Mouse (Mus musculus) testis, adult 2 months (tissue): ENCODE data around the gene 9230102O04Rik. TPM values are rescaled to one million over a fixed set of nuclear protein-coding genes. Genes with fewer than 3 reads are reported as not detected.

ENCODE experiments used
- H3K27ac ChIP-seq: fragments of 200-500 bp; 2 replicates; pipeline ENCODE4 v1.5.1; 2012; ENCODE audit warnings: low read depth, low read length; ENCODE audit not compliant: control insufficient read depth, insufficient read depth
- H3K27me3 ChIP-seq: fragments of 200-500 bp; 2 replicates; pipeline ENCODE4 v1.6.1; 2012; ENCODE audit warnings: mild to moderate bottlenecking, low read length, moderate library complexity; ENCODE audit not compliant: control insufficient read depth, insufficient read depth
- H3K36me3 ChIP-seq: fragments of 200-500 bp; 2 replicates; pipeline ENCODE4 v1.6.1; 2012; ENCODE audit warnings: mild to moderate bottlenecking, low read length; ENCODE audit not compliant: control insufficient read depth, insufficient read depth
- H3K4me1 ChIP-seq: fragments of 200-500 bp; 2 replicates; pipeline ENCODE4 v1.6.1; 2012; ENCODE audit warnings: low read length; ENCODE audit not compliant: control insufficient read depth, insufficient read depth
- H3K4me3 ChIP-seq: fragments of 200-500 bp; 2 replicates; pipeline ENCODE4 v1.5.1; 2012; ENCODE audit warnings: low read depth, mild to moderate bottlenecking, low read length, moderate library complexity, mixed read lengths; ENCODE audit not compliant: control insufficient read depth
- CTCF ChIP-seq: fragments of 200-500 bp; IDR thresholded peaks from 2 replicates; pipeline ENCODE4 v1.5.1; 2012; ENCODE audit warnings: low read depth, mild to moderate bottlenecking, inconsistent platforms, low read length, moderate library complexity; ENCODE audit not compliant: control insufficient read depth, insufficient read depth, insufficient replicate concordance
- POLR2A ChIP-seq: fragments of 200-500 bp; IDR thresholded peaks from 2 replicates; pipeline ENCODE4 v1.6.1; 2012; ENCODE audit warnings: low read depth, mild to moderate bottlenecking, inconsistent platforms, low read length, moderate library complexity; ENCODE audit not compliant: control insufficient read depth
- polyA plus RNA-seq: library from polyadenylated mRNA; depleted of rRNA; stranded (reverse); fragments of >200 nt; gene quantifications from 2 replicates; pipeline ENCODE4 v1.2.3, GENCODE M21; 2012

9230102O04Rik gene
- polyA plus RNA-seq, 1 experiment: not detected

DNA sequence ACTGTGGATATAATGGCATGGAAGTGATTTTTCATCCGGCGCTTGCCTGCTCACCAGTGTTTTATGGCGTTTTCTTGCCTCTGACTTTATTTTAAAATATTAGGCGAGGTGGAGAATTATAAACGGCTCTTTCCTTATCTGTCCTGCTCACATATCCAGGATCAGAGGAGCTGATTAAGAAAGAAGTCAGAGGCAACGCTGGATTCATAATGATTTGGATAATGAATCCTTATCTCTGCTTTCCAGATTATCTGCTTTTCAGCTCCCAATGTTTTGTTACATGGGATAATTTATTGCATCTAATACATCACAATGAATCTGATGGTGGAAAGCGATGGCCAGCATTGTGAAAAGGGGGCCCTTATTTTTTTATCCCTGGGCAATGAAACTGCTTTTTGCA, 3.2 kb upstream of the 9230102O04Rik start:
- H3K27ac ChIP-seq: no peak overlapping the region
- H3K36me3 ChIP-seq: no peaks in the 10 kb centered on the region
- no peak for TF ChIP-seq POLR2A
- no peak for TF ChIP-seq CTCF
- no peak overlapping the region for H3K4me3 ChIP-seq
- peaks cover 17% of the 10 kb centered on the region for H3K4me1 ChIP-seq
- H3K27me3 ChIP-seq: peaks cover 2% of the 10 kb centered on the region

GRCm38 (mm10) chr2:9890906-9891305, 1.6 kb upstream of the 9230102O04Rik start:
- no peak overlapping the region for H3K27ac ChIP-seq
- H3K36me3 ChIP-seq: no peaks in the 10 kb centered on the region
- TF ChIP-seq CTCF (no peak), POLR2A (no peak)
- H3K27me3 ChIP-seq: peaks cover 2% of the 10 kb centered on the region
- H3K4me3 ChIP-seq: no peak overlapping the region
- peaks cover 10% of the 10 kb centered on the region for H3K4me1 ChIP-seq

GRCm38 (mm10) chr2:9890251-9890650, 911 bp upstream of the 9230102O04Rik start:
- Histone ChIP-seq H3K27me3 (peaks cover 2% of the 10 kb centered on the region), H3K4me3 (no peak overlapping the region), H3K36me3 (no peaks in the 10 kb centered on the region), H3K4me1 (peaks cover 9% of the 10 kb centered on the region), H3K27ac (no peak overlapping the region)
- no peak for TF ChIP-seq POLR2A
- no peak for TF ChIP-seq CTCF

- no peaks in the 10 kb centered on the region for H3K36me3 ChIP-seq
- H3K4me1 ChIP-seq: peaks cover 9% of the 10 kb centered on the region
- TF ChIP-seq POLR2A (no peak), CTCF (no peak)
- no peak within 1 kb of the TSS for H3K27ac ChIP-seq
- H3K4me3 ChIP-seq: peak within 1 kb of the TSS; percentile 3; the same call in 1 of the 2 replicates
- peaks cover 2% of the 10 kb centered on the region for H3K27me3 ChIP-seq
Observed at GRCm38 (mm10) chr2:9889651-9890183, 377 bp upstream of the 9230102O04Rik start, which contains the start of gene Gata3. Gene Gata3, minus strand, starts transcription at chr2:9890034.

DNA sequence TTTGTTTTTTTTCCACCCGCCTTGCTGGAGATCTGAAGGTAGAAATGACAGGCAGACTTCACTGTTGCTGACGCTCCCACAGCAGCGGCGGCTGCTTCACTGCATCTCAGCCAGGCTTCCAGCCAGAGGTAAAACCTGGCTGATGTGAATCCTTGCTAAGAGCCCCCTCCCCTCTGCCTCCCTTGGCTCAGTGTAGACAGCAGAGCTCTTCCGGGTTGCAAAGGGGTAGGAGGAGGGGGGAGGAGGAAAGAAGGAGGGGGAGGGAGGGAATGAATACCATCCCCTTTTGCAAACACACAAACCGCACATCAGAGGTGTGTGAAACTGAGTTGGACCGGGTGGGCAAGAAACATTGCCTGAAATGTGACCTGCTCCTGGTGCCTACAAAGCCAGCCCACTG, 1.7 kb downstream of the 9230102O04Rik start:
- TF ChIP-seq CTCF (no peak), POLR2A (no peak)
- H3K27me3 ChIP-seq: peaks cover 8% of the 10 kb centered on the region
- H3K4me3 ChIP-seq: no peak overlapping the region
- no peak overlapping the region for H3K27ac ChIP-seq
- H3K36me3 ChIP-seq: no peaks in the 10 kb centered on the region
- peaks cover 13% of the 10 kb centered on the region for H3K4me1 ChIP-seq

DNA sequence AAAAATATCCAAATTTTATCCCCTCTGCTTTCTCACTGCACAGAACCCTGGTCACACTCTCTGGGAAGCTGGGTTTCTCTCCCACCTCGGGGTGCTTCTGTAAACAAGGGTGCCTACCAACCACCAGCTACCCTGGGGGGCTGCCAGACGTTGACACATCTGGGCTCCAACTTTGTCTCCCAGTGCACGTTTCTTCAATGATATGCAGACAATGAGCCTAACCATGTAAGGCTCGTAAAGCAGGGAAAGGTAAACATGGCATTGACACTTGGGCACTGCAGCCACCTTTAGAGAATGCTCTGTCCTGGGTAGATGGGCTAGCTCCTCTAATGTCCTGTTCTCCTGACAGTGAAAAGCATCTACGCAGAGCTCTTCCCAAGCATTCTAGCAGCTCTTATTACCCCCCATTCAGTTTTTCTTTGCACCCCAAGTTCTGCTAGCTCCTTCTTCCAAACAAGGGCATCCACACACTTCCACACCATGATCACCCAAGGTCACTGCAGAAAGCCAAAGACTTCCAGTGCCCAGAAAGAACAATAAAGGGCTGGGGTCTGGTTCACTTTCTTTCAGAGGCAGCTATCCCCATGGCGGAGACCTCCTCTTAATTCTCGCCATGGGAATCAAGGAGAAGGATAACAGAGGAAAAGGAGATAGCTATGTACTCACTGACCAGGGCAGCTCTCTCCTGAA, 2.3 kb downstream of the 9230102O04Rik start:
- no peak overlapping the region for H3K4me3 ChIP-seq

GRCm38 (mm10) chr2:9886031-9886430, 3.3 kb downstream of the 9230102O04Rik start:
- H3K27me3 ChIP-seq: peaks cover 23% of the 10 kb centered on the region
- H3K4me3 ChIP-seq: no peak overlapping the region
- TF ChIP-seq CTCF: no peak
- TF ChIP-seq POLR2A: no peak
- H3K36me3 ChIP-seq: no peaks in the 10 kb centered on the region
- peaks cover 21% of the 10 kb centered on the region for H3K4me1 ChIP-seq
- no peak overlapping the region for H3K27ac ChIP-seq

More for the DNA sequence above, 2.3 kb downstream of the 9230102O04Rik start:
- Histone ChIP-seq H3K27ac (no peak overlapping the region), H3K27me3 (peaks cover 13% of the 10 kb centered on the region), H3K4me1 (peaks cover 16% of the 10 kb centered on the region), H3K36me3 (no peaks in the 10 kb centered on the region)
- no peak for TF ChIP-seq POLR2A
- TF ChIP-seq CTCF: no peak
